Mouse (Mus musculus) spleen, adult 2 months (tissue): ENCODE data around the gene Snd1. TPM values are rescaled to one million over a fixed set of nuclear protein-coding genes. Genes with fewer than 3 reads are reported as not detected.

Experiments
- DNase-seq, 2 experiments: peaks; one replicate each; pipeline versions ENCODE4 v3.0.0 to v3.0.0-alpha.2; 2012 to 2021; ENCODE audit warnings: low spot score in 2 of 2, low read depth in 1 of 2
- H3K27ac ChIP-seq: fragments of 200-500 bp; 2 replicates; pipeline ENCODE4 v1.5.1; 2012; ENCODE audit warnings: low read length, inconsistent platforms; ENCODE audit not compliant: insufficient read depth
- H3K27me3 ChIP-seq: fragments of 200-500 bp; 2 replicates; pipeline ENCODE4 v1.6.1; 2012; ENCODE audit warnings: mild to moderate bottlenecking, moderate library complexity, low read length, inconsistent platforms; ENCODE audit not compliant: control insufficient read depth, insufficient read depth
- H3K36me3 ChIP-seq: fragments of 200-500 bp; 2 replicates; pipeline ENCODE4 v1.6.1; 2012; ENCODE audit warnings: mild to moderate bottlenecking, low read length, inconsistent platforms; ENCODE audit not compliant: control insufficient read depth, insufficient read depth
- H3K4me1 ChIP-seq: fragments of 200-500 bp; 2 replicates; pipeline ENCODE4 v1.6.1; 2011; ENCODE audit warnings: inconsistent platforms; ENCODE audit not compliant: control insufficient read depth, insufficient read depth, insufficient read length
- H3K4me3 ChIP-seq: fragments of 200-500 bp; 2 replicates; pipeline ENCODE4 v1.5.1; 2011; ENCODE audit warnings: mild to moderate bottlenecking, inconsistent platforms; ENCODE audit not compliant: insufficient read depth, insufficient read length; ENCODE audit errors: extremely low read depth
- CTCF ChIP-seq: fragments of 200-500 bp; IDR thresholded peaks from 2 replicates; pipeline ENCODE4 v1.5.1; 2011; ENCODE audit warnings: mild to moderate bottlenecking, inconsistent platforms; ENCODE audit not compliant: insufficient read depth, insufficient read length, insufficient replicate concordance; ENCODE audit errors: extremely low read depth
- POLR2A ChIP-seq: fragments of 200-500 bp; IDR thresholded peaks from 2 replicates; pipeline ENCODE4 v1.6.1; 2011; ENCODE audit warnings: low read depth, low read length, inconsistent platforms
- WGBS: fragments of 180-500 bp; shearing (Covaris S2); methylation state at CpG from one replicate; pipeline ENCODE4 v1.1.7; 2018; 5-methylcytosine and 5-hydroxymethylcytosine counted together
- polyA plus RNA-seq: library from polyadenylated mRNA; depleted of rRNA; stranded (reverse); fragments of >200 nt; gene quantifications from 2 replicates; pipeline ENCODE4 v1.2.3, GENCODE M21; 2012

The Snd1 gene
- polyA plus RNA-seq, 1 experiment: 55.0 TPM

DNA sequence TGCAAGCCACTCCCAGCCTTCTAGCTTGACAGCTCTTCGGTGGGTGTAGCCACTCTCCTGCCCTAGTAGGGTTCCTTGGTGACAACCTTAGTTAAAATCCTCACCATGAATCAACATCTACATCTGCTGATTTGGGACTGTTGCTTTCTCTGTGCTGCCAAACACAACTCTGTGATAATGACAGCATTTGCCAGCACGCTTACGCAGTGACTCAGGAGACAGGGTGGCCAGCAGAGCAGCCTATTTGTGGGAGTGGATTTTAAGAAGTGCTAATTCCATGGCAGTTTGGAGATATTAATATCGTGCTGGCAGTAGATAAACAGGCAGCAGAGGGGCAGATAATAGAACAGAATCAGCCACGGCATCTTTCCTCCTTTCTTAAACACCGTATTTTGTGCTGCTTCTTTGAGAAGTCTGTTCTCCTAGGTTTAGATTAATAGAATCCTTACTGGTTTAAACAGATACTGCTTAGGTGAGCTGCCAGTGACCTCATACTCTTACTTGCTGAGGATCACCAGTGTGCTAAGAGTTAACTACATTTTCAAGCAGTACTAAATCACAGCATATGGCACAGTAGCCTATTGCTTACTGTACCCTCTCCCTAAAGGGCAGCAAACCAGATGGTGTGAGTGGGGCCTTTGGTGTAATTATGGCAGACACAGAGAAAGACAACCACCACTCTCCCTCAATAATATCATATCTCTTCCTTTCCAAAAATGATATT, 230.6 kb downstream of the Snd1 start:
- no peak overlapping the region for H3K27ac ChIP-seq
- WGBS: 86% methylated on average over 6 of the region's 6 CpGs
- H3K27me3 ChIP-seq: no peaks in the 10 kb centered on the region
- DNase-seq: no peak
- H3K4me1 ChIP-seq: no peaks in the 10 kb centered on the region
- H3K4me3 ChIP-seq: no peak overlapping the region
- peaks cover 2% of the 10 kb centered on the region; the same call in 1 of the 2 replicates for H3K36me3 ChIP-seq
- TF ChIP-seq POLR2A (no peak), CTCF (no peak)

- 82% methylated on average over 8 of the region's 8 CpGs for WGBS
- H3K36me3 ChIP-seq: peaks cover 2% of the 10 kb centered on the region; the same call in 1 of the 2 replicates
- TF ChIP-seq CTCF: no peak
- TF ChIP-seq POLR2A: no peak
- no peak overlapping the region for H3K4me3 ChIP-seq
- H3K27me3 ChIP-seq: no peaks in the 10 kb centered on the region
- no peaks in the 10 kb centered on the region for H3K4me1 ChIP-seq
- no peak overlapping the region for H3K27ac ChIP-seq
- DNase-seq: no peak
These were observed 231.4 kb downstream of the Snd1 start for GRCm38 (mm10) chr6:28706108-28706975.

- H3K36me3 ChIP-seq: peaks cover 2% of the 10 kb centered on the region; the same call in 1 of the 2 replicates
- DNase-seq: no peak
- 84% methylated on average over 12 of the region's 12 CpGs for WGBS
These were observed 232.1 kb downstream of the Snd1 start for GRCm38 (mm10) chr6:28706976-28707592.

DNA sequence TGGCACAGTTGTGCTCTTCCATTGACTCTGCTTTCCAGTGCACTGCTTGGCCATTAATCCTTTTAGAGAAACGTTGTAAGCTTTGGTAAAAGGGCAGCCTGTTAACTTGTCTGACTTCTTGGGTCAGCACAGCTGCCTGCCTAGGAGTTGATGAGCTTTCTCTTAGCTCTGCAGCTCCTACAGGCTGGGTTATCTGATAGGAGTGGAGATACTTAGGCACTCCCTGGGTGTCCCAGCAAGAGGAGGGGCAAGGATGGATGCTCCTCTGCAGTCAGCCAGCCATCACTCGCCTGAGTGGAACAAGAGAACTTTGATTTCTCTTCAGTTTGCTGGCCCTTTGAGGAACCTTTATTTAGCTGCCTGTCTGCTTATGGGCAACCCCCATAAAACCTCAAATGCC, 235.1 kb downstream of the Snd1 start:
- DNase-seq: no peak
- Histone ChIP-seq H3K4me1 (no peaks in the 10 kb centered on the region), H3K27ac (no peak overlapping the region), H3K36me3 (peaks cover 3% of the 10 kb centered on the region), H3K4me3 (no peak overlapping the region), H3K27me3 (no peaks in the 10 kb centered on the region)
- 60% methylated on average over 2 of the region's 2 CpGs for WGBS
- TF ChIP-seq CTCF: no peak
- TF ChIP-seq POLR2A: no peak

More at GRCm38 (mm10) chr6:28706976-28707592, 232.1 kb downstream of the Snd1 start:
- TF ChIP-seq CTCF: no peak
- TF ChIP-seq POLR2A: no peak
- Histone ChIP-seq H3K4me1 (no peaks in the 10 kb centered on the region), H3K27ac (no peak overlapping the region), H3K4me3 (no peak overlapping the region), H3K27me3 (no peaks in the 10 kb centered on the region)

GRCm38 (mm10) chr6:28717203-28717844, 242.4 kb downstream of the Snd1 start:
- Histone ChIP-seq H3K4me1 (no peaks in the 10 kb centered on the region), H3K27me3 (no peaks in the 10 kb centered on the region), H3K36me3 (no peaks in the 10 kb centered on the region), H3K27ac (no peak overlapping the region), H3K4me3 (no peak overlapping the region)
- TF ChIP-seq POLR2A (no peak), CTCF (no peak)
- WGBS: 67% methylated on average over 7 of the region's 7 CpGs
- DNase-seq: no peak

GRCm38 (mm10) chr6:28717845-28718237, 242.9 kb downstream of the Snd1 start:
- H3K4me1 ChIP-seq: no peaks in the 10 kb centered on the region
- DNase-seq: no peak
- H3K27me3 ChIP-seq: no peaks in the 10 kb centered on the region
- H3K36me3 ChIP-seq: no peaks in the 10 kb centered on the region
- no peak for TF ChIP-seq POLR2A
- no peak for TF ChIP-seq CTCF
- H3K27ac ChIP-seq: no peak overlapping the region
- WGBS: 86% methylated on average over 4 of the region's 4 CpGs
- no peak overlapping the region for H3K4me3 ChIP-seq
